Mouse (Mus musculus) intestine, postnatal 0 days (tissue): ENCODE results near the gene Etv1. TPM values are rescaled to one million over a fixed set of nuclear protein-coding genes. Genes with fewer than 3 reads are reported as not detected.

ENCODE experiments used
- ATAC-seq: fragments of 200-750 bp; cut with Nextera tagmentation; 2 replicates; pipeline ENCODE4 v1.8.0; 2017; ENCODE audit warnings: mild to moderate bottlenecking, moderate TSS enrichment, moderate library complexity
- H3K27ac ChIP-seq: fragments of 300-500 bp; sonication (generic); 2 replicates; pipeline ENCODE4 v1.5.1; 2014; ENCODE audit warnings: mild to moderate bottlenecking, low read depth, low read length, moderate library complexity
- H3K27me3 ChIP-seq: fragments of 300-500 bp; sonication (generic); replicated peaks from 2 replicates; pipeline ENCODE4 v1.6.1; 2014; ENCODE audit warnings: low read length, mixed read lengths; ENCODE audit not compliant: control insufficient read depth, insufficient read depth
- H3K36me3 ChIP-seq: fragments of 300-500 bp; sonication (generic); 2 replicates; pipeline ENCODE4 v1.6.1; 2014; ENCODE audit warnings: mild to moderate bottlenecking, moderate library complexity; ENCODE audit not compliant: control insufficient read depth, insufficient read depth
- H3K4me1 ChIP-seq: fragments of 300-500 bp; sonication (generic); replicated peaks from 2 replicates; pipeline ENCODE4 v1.6.1; 2014; ENCODE audit warnings: antibody characterized with exemption, low read length, mixed read lengths; ENCODE audit not compliant: control insufficient read depth, insufficient read depth
- H3K4me2 ChIP-seq: fragments of 300-500 bp; sonication (generic); replicated peaks from 2 replicates; pipeline ENCODE4 v1.6.1; 2014; ENCODE audit warnings: low read depth, mild to moderate bottlenecking, moderate library complexity
- H3K4me3 ChIP-seq: fragments of 300-500 bp; sonication (generic); 2 replicates; pipeline ENCODE4 v1.5.1; 2014; ENCODE audit warnings: low read depth, low read length
- H3K9ac ChIP-seq: fragments of 300-500 bp; sonication (generic); 2 replicates; pipeline ENCODE4 v1.6.1; 2014; ENCODE audit warnings: mild to moderate bottlenecking, low read depth, low read length
- H3K9me3 ChIP-seq: fragments of 300-500 bp; sonication (generic); 2 replicates; pipeline ENCODE4 v1.6.1; 2016; ENCODE audit warnings: mixed run types; ENCODE audit not compliant: control insufficient read depth
- CTCF ChIP-seq: sonication (generic); IDR thresholded peaks from 2 replicates; pipeline ENCODE4 v1.5.1; 2016; ENCODE audit warnings: low read depth, mild to moderate bottlenecking, control low read depth, antibody characterized with exemption, moderate library complexity
- WGBS: fragments of 180-500 bp; shearing (Covaris S2); extraction: QIAGEN DNeasy Blood & Tissue Kit; methylation state at CpG from one replicate; pipeline ENCODE4 v1.1.7; 2014; 5-methylcytosine and 5-hydroxymethylcytosine counted together
- polyA plus RNA-seq: library from polyadenylated mRNA; unstranded; fragments of >200 nt; fragmentation: Nextera tagmentation; extraction: Ambion mirVana; gene quantifications from 2 replicates; pipeline ENCODE4 v1.2.1, GENCODE M21; 2015

Gene Etv1
- polyA plus RNA-seq, result 18.5 and 18.6 TPM in 2 replicates

- H3K4me1 ChIP-seq, result no peaks in the 10 kb centered on the region
- no peaks in the 10 kb centered on the region for H3K9me3 ChIP-seq
- H3K36me3 ChIP-seq, result no peaks in the 10 kb centered on the region
- peak within 1 kb of the TSS; percentile 52 for H3K9ac ChIP-seq
- H3K27ac ChIP-seq, result peak within 1 kb of the TSS; percentile 87
- peak within 1 kb of the TSS; percentile 98 for H3K4me2 ChIP-seq
- peak; percentile 21; the same call in 1 of the 2 replicates for ATAC-seq
- peak within 1 kb of the TSS; percentile 72 for H3K4me3 ChIP-seq
- no peaks in the 10 kb centered on the region for H3K27me3 ChIP-seq
- WGBS, result under 1% methylated on average over 20 of the region's 20 CpGs
- TF ChIP-seq CTCF, result no peak
These were observed at the start of gene Etv1 for GRCm38 (mm10) chr12:38779186-38779777. Gene Etv1 (plus strand): TSS chr12:38779380.

GRCm38 (mm10) chr12:38729661-38730060 lies 49.5 kb upstream of the Etv1 start:
- H3K27me3 ChIP-seq, result no peaks in the 10 kb centered on the region
- no peak overlapping the region for H3K27ac ChIP-seq
- no peaks in the 10 kb centered on the region for H3K4me1 ChIP-seq
- ATAC-seq, result no peak
- no peaks in the 10 kb centered on the region for H3K36me3 ChIP-seq
- 76% methylated on average over 3 of the region's 3 CpGs for WGBS
- H3K9me3 ChIP-seq, result no peaks in the 10 kb centered on the region
- H3K4me2 ChIP-seq, result no peak overlapping the region
- no peak overlapping the region for H3K4me3 ChIP-seq
- no peak overlapping the region for H3K9ac ChIP-seq
- TF ChIP-seq CTCF, result no peak

GRCm38 (mm10) chr12:38730791-38731190 lies 48.4 kb upstream of the Etv1 start:
- no peak for ATAC-seq
- no peaks in the 10 kb centered on the region for H3K9me3 ChIP-seq
- no peaks in the 10 kb centered on the region for H3K27me3 ChIP-seq
- no peaks in the 10 kb centered on the region for H3K4me1 ChIP-seq
- WGBS, result 86% methylated on average over 2 of the region's 2 CpGs
- H3K4me2 ChIP-seq, result no peak overlapping the region
- no peak overlapping the region for H3K27ac ChIP-seq
- no peak overlapping the region for H3K9ac ChIP-seq
- TF ChIP-seq CTCF, result no peak
- no peak overlapping the region for H3K4me3 ChIP-seq
- H3K36me3 ChIP-seq, result no peaks in the 10 kb centered on the region

- H3K36me3 ChIP-seq, result no peaks in the 10 kb centered on the region
- WGBS, result 39% methylated on average over 2 of the region's 2 CpGs
- H3K4me1 ChIP-seq, result no peaks in the 10 kb centered on the region
- H3K27me3 ChIP-seq, result no peaks in the 10 kb centered on the region
- ATAC-seq, result no peak
- H3K4me2 ChIP-seq, result no peak overlapping the region
- H3K9ac ChIP-seq, result no peak overlapping the region
- TF ChIP-seq CTCF, result no peak
- H3K27ac ChIP-seq, result no peak overlapping the region
- H3K9me3 ChIP-seq, result no peaks in the 10 kb centered on the region
- H3K4me3 ChIP-seq, result no peak overlapping the region
These were observed 19.9 kb upstream of the Etv1 start for GRCm38 (mm10) chr12:38759322-38759721.

GRCm38 (mm10) chr12:38777316-38777715 lies 1.9 kb upstream of the Etv1 start:
- 70% methylated on average over 7 of the region's 7 CpGs for WGBS
- Histone ChIP-seq H3K27me3 (no peaks in the 10 kb centered on the region), H3K4me2 (no peak overlapping the region), H3K9me3 (no peaks in the 10 kb centered on the region), H3K9ac (no peak overlapping the region), H3K4me1 (no peaks in the 10 kb centered on the region), H3K27ac (no peak overlapping the region), H3K36me3 (no peaks in the 10 kb centered on the region), H3K4me3 (no peak overlapping the region)
- no peak for TF ChIP-seq CTCF
- ATAC-seq, result no peak

DNA sequence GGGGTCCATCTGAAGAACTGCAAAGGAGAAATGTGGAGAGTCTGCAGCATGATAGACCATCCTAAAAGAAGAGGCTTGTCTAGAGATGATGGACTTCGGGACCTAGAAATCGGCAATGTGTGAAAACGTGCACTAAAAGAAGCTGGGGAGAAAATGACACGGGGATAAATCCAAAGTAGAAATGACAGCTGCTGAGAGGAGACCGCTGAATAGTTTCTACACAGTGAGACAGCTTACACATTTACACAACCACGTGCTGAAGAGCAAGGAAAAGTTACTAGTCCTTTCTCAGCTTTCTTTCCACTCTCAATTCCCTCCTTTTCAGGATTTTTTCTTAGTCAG lies 1.3 kb upstream of the Etv1 start:
- Histone ChIP-seq H3K4me2 (peak overlapping the region; percentile 98), H3K9me3 (no peaks in the 10 kb centered on the region), H3K9ac (no peak overlapping the region), H3K4me3 (peak overlapping the region; percentile 72), H3K4me1 (no peaks in the 10 kb centered on the region), H3K27ac (no peak overlapping the region), H3K36me3 (no peaks in the 10 kb centered on the region), H3K27me3 (no peaks in the 10 kb centered on the region)
- TF ChIP-seq CTCF, result no peak
- WGBS, result 7% methylated on average over 6 of the region's 6 CpGs
- ATAC-seq, result no peak
